Mouse (Mus musculus) heart, adult 2 months (tissue): Measurements from ENCODE around the gene Themis2. TPM values are rescaled to one million over a fixed set of nuclear protein-coding genes. Genes with fewer than 3 reads are reported as not detected.

Experiments used
- DNase-seq, 2 experiments: peaks; one replicate each; pipeline ENCODE4 v3.0.0; 2021
- H3K27ac ChIP-seq: fragments of 200-600 bp; 2 replicates; pipeline ENCODE4 v1.8.1; 2022
- H3K27me3 ChIP-seq: fragments of 200-500 bp; 2 replicates; pipeline ENCODE4 v1.6.1; 2012; ENCODE audit warnings: mild to moderate bottlenecking, low read length, inconsistent platforms, mixed read lengths; ENCODE audit not compliant: control insufficient read depth, insufficient read depth
- H3K36me3 ChIP-seq: fragments of 200-500 bp; 2 replicates; pipeline ENCODE4 v1.6.1; 2012; ENCODE audit warnings: low read length, inconsistent platforms; ENCODE audit not compliant: control insufficient read depth, insufficient read depth
- H3K4me1 ChIP-seq: fragments of 200-500 bp; 2 replicates; pipeline ENCODE4 v1.6.1; 2011; ENCODE audit warnings: low read length; ENCODE audit not compliant: control insufficient read depth, insufficient read depth
- H3K4me3 ChIP-seq: fragments of 200-600 bp; 2 replicates; pipeline ENCODE4 v1.8.1; 2022
- H3K79me2 ChIP-seq: fragments of 200-500 bp; replicated peaks from 2 replicates; pipeline ENCODE4 v1.6.1; 2012; ENCODE audit warnings: mild to moderate bottlenecking, inconsistent platforms, low read length, moderate library complexity, mixed read lengths; ENCODE audit not compliant: control insufficient read depth, insufficient read depth
- H3K9ac ChIP-seq: fragments of 200-500 bp; 2 replicates; pipeline ENCODE4 v1.6.1; 2012; ENCODE audit warnings: low read depth, mild to moderate bottlenecking, control low read depth, inconsistent platforms, low read length, mixed read lengths
- CTCF ChIP-seq: fragments of 200-600 bp; IDR thresholded peaks from 2 replicates; pipeline ENCODE4 v1.8.1; 2022; ENCODE audit warnings: antibody characterized with exemption, mild to moderate bottlenecking, moderate library complexity
- EP300 ChIP-seq: fragments of 200-500 bp; IDR thresholded peaks from 2 replicates; pipeline ENCODE4 v1.6.1; 2011; ENCODE audit warnings: low read depth, low read length, control low read depth; ENCODE audit not compliant: insufficient read depth
- POLR2A ChIP-seq: fragments of 200-500 bp; IDR thresholded peaks from 2 replicates; pipeline ENCODE4 v1.6.1; 2011; ENCODE audit warnings: mild to moderate bottlenecking, low read depth, low read length, control low read depth; ENCODE audit not compliant: insufficient read depth
- WGBS: fragments of 180-500 bp; shearing (Covaris S2); methylation state at CpG from one replicate; pipeline ENCODE4 v1.1.7; 2018; 5-methylcytosine and 5-hydroxymethylcytosine counted together
- intact Hi-C: fragments of 180-260 bp; cut with DNase I; formaldehyde crosslinking; loops from one replicate; pipeline ENCODE4 v1.15.1; 2025
- polyA plus RNA-seq: library from polyadenylated mRNA; depleted of rRNA; stranded (reverse); fragments of >200 nt; gene quantifications from 2 replicates; pipeline ENCODE4 v1.2.3, GENCODE M21; 2012; rRNA removed
- total RNA-seq, 2 experiments: library from RNA; stranded (reverse); gene quantifications; 2 replicates each; pipeline ENCODE4 v1.2.3; 2021

The Themis2 gene
- total and polyA plus RNA-seq, 3 experiments, result 1.7 to 4.5 (median 2.1) TPM

DNA sequence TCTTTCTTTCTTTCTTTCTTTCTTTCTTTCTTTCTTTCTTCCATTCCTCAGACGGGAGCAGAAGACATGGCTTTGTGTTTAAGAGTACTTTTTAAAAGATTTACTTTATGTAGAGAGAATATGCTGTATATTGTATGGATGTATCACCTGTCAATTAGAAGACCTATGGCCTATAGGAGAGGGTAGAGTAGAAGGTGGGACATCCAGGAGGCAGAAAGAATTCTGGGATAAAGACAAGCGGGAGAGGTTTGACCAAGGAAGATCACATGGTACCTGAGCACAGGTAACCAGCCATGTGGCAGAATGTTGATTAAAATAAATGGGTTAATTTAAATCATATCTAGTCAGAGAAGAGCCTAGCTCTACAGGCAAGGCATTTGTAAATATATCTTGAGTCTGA is 61.4 kb downstream of the Themis2 start:
- 98% methylated on average over 2 of the region's 2 CpGs for WGBS
- intact Hi-C loops, result no loop called here
- peaks cover 3% of the 10 kb centered on the region; the same call in 1 of the 2 replicates for H3K4me1 ChIP-seq

DNA sequence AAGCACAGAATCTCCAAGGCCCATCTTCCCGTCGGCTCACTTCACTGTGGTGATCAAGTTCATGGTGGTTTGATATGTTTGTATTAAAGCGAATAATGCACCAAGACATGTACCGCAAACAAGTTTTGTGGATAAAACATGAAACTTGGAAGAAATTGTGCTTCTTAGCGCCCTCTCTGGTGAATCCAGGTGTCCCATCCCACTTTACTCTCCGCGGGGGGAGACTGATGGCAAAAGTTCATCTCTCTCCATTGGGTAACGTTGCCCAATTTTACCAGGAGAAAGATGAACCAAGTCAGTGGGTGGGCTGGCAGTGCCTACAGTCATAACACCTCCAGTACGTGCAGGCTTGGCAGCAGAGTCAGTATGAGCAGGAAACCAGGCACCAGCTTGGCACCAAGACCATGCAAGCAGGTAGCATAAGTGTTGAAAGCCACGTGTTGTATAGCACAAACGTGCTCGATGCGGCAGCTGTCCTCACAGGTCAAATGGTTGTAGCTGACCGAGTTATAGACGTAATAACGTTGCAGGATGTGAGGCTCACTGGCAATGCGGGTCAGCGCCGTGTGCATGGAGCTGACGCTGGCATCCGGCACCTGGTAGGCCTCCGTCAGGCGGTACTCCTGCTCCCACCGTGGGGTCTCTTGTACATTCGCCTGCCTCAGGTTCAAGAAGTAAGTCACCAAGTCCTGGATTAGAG is 63.0 kb downstream of the Themis2 start:
- Histone ChIP-seq H3K36me3 (no peaks in the 10 kb centered on the region), H3K4me1 (peaks cover 3% of the 10 kb centered on the region; the same call in 1 of the 2 replicates), H3K27me3 (no peaks in the 10 kb centered on the region), H3K27ac (no peak overlapping the region), H3K79me2 (no peaks in the 10 kb centered on the region), H3K9ac (no peak overlapping the region), H3K4me3 (no peak overlapping the region)
- DNase-seq, result no peak
- no peak; the same call in 1 of the 2 replicates for TF ChIP-seq CTCF
- TF ChIP-seq POLR2A, result no peak
- TF ChIP-seq EP300, result no peak
- intact Hi-C loops, result no loop called here
- WGBS, result 92% methylated on average over 25 of the region's 25 CpGs

More for the DNA sequence above, 61.4 kb downstream of the Themis2 start:
- TF ChIP-seq CTCF, result no peak
- no peak for TF ChIP-seq EP300
- TF ChIP-seq POLR2A, result no peak
- H3K36me3 ChIP-seq, result no peaks in the 10 kb centered on the region
- DNase-seq, result no peak
- H3K27ac ChIP-seq, result no peak overlapping the region
- no peaks in the 10 kb centered on the region for H3K27me3 ChIP-seq
- H3K4me3 ChIP-seq, result no peak overlapping the region
- no peak overlapping the region for H3K9ac ChIP-seq
- H3K79me2 ChIP-seq, result no peaks in the 10 kb centered on the region

DNA sequence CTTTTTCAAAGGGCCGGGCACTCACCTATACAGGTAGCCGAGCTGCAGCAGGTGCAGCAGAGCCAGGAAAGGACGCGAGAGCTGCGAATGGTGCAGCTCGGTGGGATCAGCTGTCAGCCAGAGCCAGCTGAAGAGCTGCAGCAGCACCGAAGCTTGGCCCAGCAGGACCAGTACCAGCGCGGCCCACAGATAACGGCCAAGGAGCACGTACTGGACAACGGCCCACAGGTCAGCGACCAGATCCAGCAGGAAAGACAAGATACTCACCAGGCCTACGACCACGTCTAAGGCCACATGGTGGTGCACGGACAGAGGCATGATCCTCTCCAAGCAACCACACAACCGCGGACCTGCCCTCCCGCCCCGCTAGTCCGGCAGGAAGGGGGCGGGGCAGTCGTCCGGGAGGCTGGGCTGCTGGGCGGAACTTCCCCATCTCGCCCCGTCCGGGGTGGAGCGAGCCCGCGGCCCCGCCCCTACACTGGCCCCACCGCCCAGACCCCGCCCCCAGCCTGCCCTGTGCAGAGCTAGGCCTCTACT is 64.0 kb downstream of the Themis2 start, which contains the start of gene Xkr8:
Gene Xkr8, minus strand, starts transcription at position 399 of the 537 bp plus-strand sequence.
- WGBS, result 3% methylated on average over 34 of the region's 34 CpGs
- intact Hi-C loops, result no loop called here
- peak within 1 kb of the TSS; percentile 70 for H3K4me3 ChIP-seq
- DNase-seq, result peak; percentile 93 to 94
- H3K4me1 ChIP-seq, result peaks cover 3% of the 10 kb centered on the region; the same call in 1 of the 2 replicates
- peak within 1 kb of the TSS; percentile 62 for H3K9ac ChIP-seq
- no peaks in the 10 kb centered on the region for H3K27me3 ChIP-seq
- H3K36me3 ChIP-seq, result no peaks in the 10 kb centered on the region
- H3K27ac ChIP-seq, result peak within 1 kb of the TSS; percentile 60
- TF ChIP-seq EP300 (0 out of 2 replicates have a peak, but pooled peaks have one; percentile 31), POLR2A (peak; percentile 52; the same call in 1 of the 2 replicates), CTCF (peak; percentile 41)
- no peaks in the 10 kb centered on the region for H3K79me2 ChIP-seq

Other genes starting within 250 kb of the Themis2 start
- gene Ptafr, start 232.3 kb downstream of the Themis2 start, total RNA-seq, result 1 to 10 TPM; 1.7 to 1.8 TPM
- 3.1 and 4.4 TPM in 2 replicates for gene Ptafr, start 232.3 kb downstream of the Themis2 start, polyA plus RNA-seq
- 10 to 100 TPM; 29.8 to 31.8 TPM for gene Eya3, start 157.4 kb downstream of the Themis2 start, total RNA-seq
- gene Eya3, start 157.4 kb downstream of the Themis2 start, polyA plus RNA-seq, result 26.6 and 41.7 TPM in 2 replicates
- gene Xkr8, start 63.8 kb downstream of the Themis2 start, total RNA-seq, result 1 to 10 TPM; 1.2 to 2.9 TPM
- gene Xkr8, start 63.8 kb downstream of the Themis2 start, polyA plus RNA-seq, result 1.6 and 3.3 TPM in 2 replicates
- under 1 TPM; 0.82 to 0.86 TPM for gene Smpdl3b, start 39.1 kb downstream of the Themis2 start, total RNA-seq
- 1.3 TPM in 2 replicates for gene Smpdl3b, start 39.1 kb downstream of the Themis2 start, polyA plus RNA-seq
- gene Rpa2, start 28.1 kb downstream of the Themis2 start, total RNA-seq, result 10 to 100 TPM; 10.5 to 12.4 TPM
- 9.9 and 14.9 TPM in 2 replicates for gene Rpa2, start 28.1 kb downstream of the Themis2 start, polyA plus RNA-seq
- gene Ppp1r8, start 46.8 kb upstream of the Themis2 start, total RNA-seq, result 10 to 100 TPM; 18.2 to 19.3 TPM
- gene Ppp1r8, start 46.8 kb upstream of the Themis2 start, polyA plus RNA-seq, result 18.2 and 33.1 TPM in 2 replicates
- 10 to 100 TPM; 32.5 to 32.8 TPM for gene Stx12, start 88.1 kb upstream of the Themis2 start, total RNA-seq
- gene Stx12, start 88.1 kb upstream of the Themis2 start, polyA plus RNA-seq, result 16.2 and 31.7 TPM in 2 replicates
- gene Fam76a, start 126.2 kb upstream of the Themis2 start, total RNA-seq, result 10 to 100 TPM; 29.5 to 45.1 TPM
- 13.3 and 16.3 TPM in 2 replicates for gene Fam76a, start 126.2 kb upstream of the Themis2 start, polyA plus RNA-seq
- gene Fgr, start 177.7 kb upstream of the Themis2 start, total RNA-seq, result under 1 TPM; 0.43 to 0.47 TPM
- gene Fgr, start 177.7 kb upstream of the Themis2 start, polyA plus RNA-seq, result 0.73 and 1.7 TPM in 2 replicates
- 10 to 100 TPM; 42.6 to 50.9 TPM for gene Ahdc1, start 214.9 kb upstream of the Themis2 start, total RNA-seq
- gene Ahdc1, start 214.9 kb upstream of the Themis2 start, polyA plus RNA-seq, result 19.5 and 21.8 TPM in 2 replicates